Mouse (Mus musculus): ENCODE data around the gene Ccdc106.

Ccdc106 gene

DNA sequence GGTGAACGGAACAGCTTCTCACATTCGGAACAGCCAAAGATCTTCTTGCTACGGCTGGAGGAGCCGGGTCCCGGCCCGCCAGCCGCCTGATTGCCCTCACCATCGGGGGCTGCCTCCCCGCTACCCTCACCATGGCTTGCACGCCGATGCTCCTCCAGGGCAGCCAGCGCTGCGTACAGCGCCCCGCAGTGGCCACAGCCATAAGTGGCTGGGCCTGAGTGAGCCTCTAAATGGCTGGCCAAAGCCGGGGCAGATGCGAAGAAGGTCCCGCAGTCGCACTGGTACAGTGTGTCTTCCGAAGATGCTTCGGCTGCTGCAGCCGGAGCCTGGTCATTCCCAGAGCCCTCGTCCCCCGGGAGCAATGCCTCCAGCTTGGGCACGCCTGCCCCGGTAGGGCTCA lies 12.1 kb upstream of the Ccdc106 start:
- CTCF ChIA-PET, result interaction anchor here in 3 of 4 experiments (0.6 to 3.8 kb wide), 12 partner anchors 8 to 484 kb away, joined by 3 to 22 read pairs (median 4); partner anchors contain the start of genes Sbk2 (in 1 of the 3), Tnni3 (in 1 of the 3) and Zfp580 (in 1 of the 3)
- POLR2A ChIA-PET, result interaction anchor here (0.7 to 16.6 kb wide), 18 partner anchors 10 to 255 kb away, joined by 3 to 280 read pairs (median 6); partner anchors contain the start of genes Rpl28 (in 2 of the 4), U2af2 (in 2 of the 4), Zfp579 (in 2 of the 4) and 4632433K11Rik (in 1 of the 4)

- ChIA-PET POLR2A (interaction anchor here in 3 of 4 experiments (0.5 to 16.6 kb wide), 83 partner anchors 8 to 1779 kb away, joined by 3 to 280 read pairs (median 7); partner anchors contain the start of genes Sbk2 (in 3 of the 3), U2af2 (in 3 of the 3), Ube2s (in 3 of the 3) and 4632433K11Rik (in 2 of the 3)), CTCF (interaction anchor here in 3 of 4 experiments (0.5 to 3.7 kb wide), 9 partner anchors 13 to 389 kb away, joined by 3 to 24 read pairs (median 3); partner anchors contain the start of gene Sbk2 (in 1 of the 3))
These were observed 7.5 kb upstream of the Ccdc106 start for GRCm38 (mm10) chr7:5012681-5013513.

DNA sequence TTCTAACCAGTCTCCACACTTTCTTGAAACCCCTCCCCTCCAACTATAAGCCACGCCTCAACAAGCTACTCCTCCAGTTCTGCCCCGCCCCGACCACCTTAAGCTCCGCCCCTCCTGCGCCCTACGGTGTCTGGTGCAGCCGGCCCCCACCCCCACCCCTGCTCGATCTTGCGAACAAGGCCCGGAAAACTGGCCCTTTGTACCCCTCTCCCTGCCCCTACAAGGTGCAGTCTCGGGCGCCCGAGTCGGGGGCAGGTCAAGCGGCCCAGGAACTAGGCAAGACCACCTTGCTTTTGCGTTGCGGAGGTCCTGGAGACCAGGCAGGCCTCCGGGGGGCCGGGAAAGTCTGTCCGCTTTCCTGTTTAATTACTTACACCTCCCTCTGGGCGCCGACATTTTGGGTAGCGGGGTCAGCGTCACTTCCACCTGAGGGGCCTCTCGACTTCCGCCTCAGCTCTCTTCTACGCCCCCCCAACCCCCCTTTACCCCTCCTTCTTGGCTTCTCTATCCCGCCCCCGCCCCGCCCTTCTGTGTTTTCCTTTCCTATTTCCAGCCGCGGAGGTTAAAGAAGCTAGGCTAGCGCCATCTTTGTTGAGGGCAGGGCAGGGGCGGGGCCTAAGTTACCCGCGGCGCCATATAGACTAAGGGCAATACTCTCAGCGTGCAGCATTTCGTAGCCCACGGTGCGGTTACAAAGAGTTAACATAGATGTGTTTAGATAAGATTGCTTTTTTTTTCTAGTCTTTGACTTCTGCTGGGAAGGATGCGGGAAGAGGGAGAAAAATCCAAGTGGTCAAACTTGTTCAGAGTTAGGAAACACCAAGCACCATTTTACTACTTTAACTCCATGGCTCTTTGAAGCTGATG lies 5.9 kb upstream of the Ccdc106 start, which contains the start of the genes Zfp524 and Fiz1:
Gene Zfp524, plus strand, starts transcription at position 165 of the 867 bp plus-strand sequence.
Gene Fiz1, minus strand, starts transcription at position 447 of the 867 bp plus-strand sequence.
- ChIA-PET POLR2A (interaction anchor here (0.6 to 16.6 kb wide), 161 partner anchors 8 to 1821 kb away, joined by 3 to 280 read pairs (median 5); partner anchors contain the start of genes U2af2 (in 4 of the 4), Zfp580 (in 4 of the 4), Rpl28 (in 3 of the 4) and Sbk2 (in 3 of the 4)), CTCF (interaction anchor here (0.6 to 3.7 kb wide), 24 partner anchors 8 to 1713 kb away, joined by 3 to 24 read pairs (median 3); partner anchors contain the start of genes Rasl2-9 (in 1 of the 4), Sbk2 (in 1 of the 4) and Zfp784 (in 1 of the 4))

DNA sequence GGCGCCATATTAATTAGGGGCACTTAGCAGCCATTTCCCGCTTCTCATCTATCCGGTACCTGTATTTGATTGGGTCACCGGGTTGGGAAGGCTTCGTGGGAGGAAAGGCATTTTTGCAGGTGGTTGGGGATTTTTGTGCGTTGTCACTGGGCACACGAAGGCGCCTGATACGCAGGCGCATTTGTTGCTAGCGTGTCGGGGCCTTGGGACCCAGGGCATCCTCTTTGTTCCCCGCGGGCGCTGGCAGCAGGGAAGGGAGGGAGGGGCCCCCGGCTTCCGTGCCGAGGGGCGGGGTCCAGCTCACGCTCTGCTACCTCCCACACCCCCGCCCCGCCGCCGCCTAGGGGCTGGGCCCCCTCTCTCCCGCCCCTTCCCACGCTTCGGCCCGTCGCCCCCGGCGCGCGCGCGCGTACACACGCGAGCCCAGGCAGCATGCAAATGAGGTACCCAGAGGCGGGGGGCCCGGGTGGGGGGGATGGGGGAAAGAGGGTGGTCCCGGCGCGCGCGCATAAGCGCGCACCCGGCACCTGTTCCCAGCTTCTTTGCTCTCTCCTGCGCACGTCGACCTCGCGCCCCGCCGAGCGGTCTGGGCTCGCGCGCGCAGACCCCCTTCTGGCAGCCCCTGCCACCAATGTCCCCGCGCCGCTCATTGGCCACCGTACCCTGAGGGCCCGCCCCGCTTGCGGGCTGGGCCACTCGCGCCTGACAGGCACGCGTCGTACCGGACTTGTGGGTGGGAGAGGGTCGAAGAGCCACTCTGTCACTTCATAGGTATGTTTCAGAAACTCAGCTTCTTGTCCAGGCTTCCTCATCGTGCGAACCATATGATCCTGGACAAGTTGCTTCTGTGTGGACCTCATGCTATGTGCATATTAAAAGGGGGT lies 5.0 kb upstream of the Ccdc106 start, which contains the start of gene Gm44973:
Gene Gm44973, plus strand, starts transcription at position 379 of the 884 bp plus-strand sequence.
- ChIA-PET POLR2A (interaction anchor here (0.6 to 16.6 kb wide), 119 partner anchors 7 to 1821 kb away, joined by 3 to 280 read pairs (median 6); partner anchors contain the start of genes U2af2 (in 4 of the 4), Zfp580 (in 4 of the 4), Hspbp1 (in 3 of the 4) and Rpl28 (in 3 of the 4)), CTCF (interaction anchor here (0.5 to 3.7 kb wide), 18 partner anchors 7 to 1712 kb away, joined by 3 to 24 read pairs (median 4); partner anchors contain the start of genes Rasl2-9 (in 1 of the 4), Sbk2 (in 1 of the 4) and Zfp784 (in 1 of the 4))

DNA sequence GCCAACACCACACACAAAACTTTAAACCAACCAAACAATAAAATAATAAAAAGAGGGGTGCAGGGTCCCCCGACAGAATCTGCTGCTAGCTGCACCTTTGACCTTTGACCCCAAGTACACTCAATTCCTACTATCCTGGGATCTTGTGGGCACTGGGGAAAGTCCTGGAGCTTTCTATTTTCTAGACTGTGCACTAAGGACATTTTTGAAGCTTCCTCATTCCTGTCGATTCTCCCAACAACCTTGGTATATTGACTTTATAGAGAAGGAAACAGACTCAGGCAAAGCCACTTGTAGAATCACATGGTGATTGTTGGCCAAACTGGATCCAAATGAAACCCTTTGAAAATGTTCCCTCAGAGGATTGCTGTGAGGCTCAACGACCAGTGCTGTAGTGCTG lies 4.3 kb upstream of the Ccdc106 start:
- ChIA-PET CTCF (interaction anchor here in 1 of 4 experiments (1.4 to 3.7 kb wide), 3 partner anchors 15 to 45 kb away, joined by 4 to 24 read pairs (median 6); no protein-coding TSS in a partner anchor), POLR2A (interaction anchor here in 3 of 4 experiments (0.6 to 16.6 kb wide), 47 partner anchors 11 to 1725 kb away, joined by 3 to 280 read pairs (median 13); partner anchors contain the start of genes U2af2 (in 3 of the 3), Ube2s (in 3 of the 3), Zfp580 (in 3 of the 3) and Hspbp1 (in 2 of the 3))

DNA sequence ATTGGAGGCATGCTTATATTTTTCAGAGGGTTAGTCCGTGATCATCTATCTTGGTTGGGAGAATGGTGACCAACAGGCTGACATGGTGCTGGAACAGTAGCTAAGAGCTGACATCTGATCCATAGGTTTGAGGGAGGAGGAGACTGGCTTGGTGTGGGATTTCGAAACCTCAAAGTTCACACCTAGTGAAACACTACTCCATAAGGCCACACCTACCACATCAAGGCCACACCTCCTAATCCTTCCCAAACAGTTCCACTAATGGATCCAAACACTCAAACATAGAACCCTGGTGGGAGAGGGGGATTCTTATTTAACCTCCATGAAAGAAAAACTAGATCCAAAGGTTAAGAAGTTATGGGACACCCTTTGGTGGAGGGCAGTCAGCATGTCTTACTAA lies 3.4 kb upstream of the Ccdc106 start:
- ChIA-PET POLR2A (interaction anchor here in 3 of 4 experiments (0.7 to 16.6 kb wide), 25 partner anchors 11 to 332 kb away, joined by 3 to 280 read pairs (median 13); partner anchors contain the start of genes U2af2 (in 3 of the 3), Zfp784 (in 2 of the 3), 4632433K11Rik (in 1 of the 3) and Cox6b2 (in 1 of the 3)), CTCF (interaction anchor here in 1 of 4 experiments (1.4 to 2.1 kb wide), 5 partner anchors 14 to 45 kb away, joined by 4 to 6 read pairs (median 4); partner anchors contain the start of gene U2af2)

DNA sequence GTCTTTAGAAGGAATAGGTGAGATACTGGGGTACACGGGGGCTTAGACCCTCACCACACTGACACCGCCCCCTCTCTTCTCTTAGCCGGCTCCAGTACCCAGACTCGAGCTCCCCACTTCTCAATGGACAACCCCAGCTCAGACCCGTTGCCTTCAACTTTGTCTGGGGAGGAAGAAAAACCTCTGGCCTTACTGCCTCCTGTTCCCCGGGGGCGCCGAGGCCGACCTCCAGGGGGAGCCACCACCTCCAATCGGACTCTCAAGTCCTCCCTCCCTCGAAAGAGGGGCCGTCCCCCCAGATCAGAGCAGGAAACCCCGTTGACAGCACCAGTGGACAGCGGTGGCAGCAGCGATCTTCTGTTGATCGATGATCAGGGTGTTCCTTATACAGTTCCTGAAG lies 3.0 kb upstream of the Ccdc106 start:
- ChIA-PET POLR2A (interaction anchor here in 3 of 4 experiments (0.7 to 16.6 kb wide), 18 partner anchors 8 to 1241 kb away, joined by 3 to 280 read pairs (median 52); partner anchors contain the start of genes U2af2 (in 2 of the 3), 4632433K11Rik (in 1 of the 3), Cox6b2 (in 1 of the 3) and Sbk2 (in 1 of the 3)), CTCF (interaction anchor here in 1 of 4 experiments (1.0 to 1.5 kb wide), 5 partner anchors 17 to 44 kb away, joined by 3 to 4 read pairs (median 4); partner anchors contain the start of gene U2af2)

DNA sequence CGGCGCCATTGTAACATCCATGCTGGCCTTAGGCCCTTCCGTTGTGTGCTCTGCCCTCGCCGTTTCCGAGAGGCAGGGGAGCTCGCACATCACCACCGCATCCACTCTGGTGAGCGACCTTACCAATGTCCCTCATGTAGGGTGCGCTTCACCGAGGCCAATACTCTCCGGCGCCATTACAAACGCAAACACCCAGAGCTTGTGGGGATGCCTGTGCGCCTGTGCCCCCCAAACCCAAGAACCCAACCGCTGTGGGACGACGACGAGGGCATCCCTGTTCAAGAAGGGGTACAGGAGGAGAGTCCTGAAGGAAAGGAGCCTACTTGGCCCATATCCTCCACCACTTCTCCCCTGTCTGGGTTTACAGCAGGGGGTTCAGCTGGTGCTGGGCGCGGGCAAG lies 2.4 kb upstream of the Ccdc106 start:
- CTCF ChIA-PET, result interaction anchor here in 1 of 4 experiments (0.6 to 1.5 kb wide), 6 partner anchors 17 to 301 kb away, joined by 3 to 4 read pairs (median 4); partner anchors contain the start of gene U2af2

DNA sequence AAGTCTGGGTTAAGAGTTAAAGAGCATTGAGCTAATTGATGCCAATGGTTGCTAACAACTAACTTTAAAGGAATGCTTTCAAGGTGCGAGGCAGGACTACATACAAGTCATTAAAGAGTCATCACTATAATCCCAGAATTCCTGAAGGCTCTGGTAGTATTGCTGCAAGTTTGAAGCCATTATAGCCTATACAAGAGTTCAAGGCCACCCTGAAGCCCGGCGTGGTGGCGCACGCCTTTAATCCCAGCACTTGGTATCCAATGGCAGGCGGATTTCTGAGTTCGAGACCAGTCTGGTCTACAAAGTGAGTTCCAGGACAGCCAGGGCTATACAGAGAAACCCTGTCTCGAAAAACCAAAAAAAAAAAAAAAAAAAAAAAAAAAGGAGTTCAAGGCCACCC lies 777 bp upstream of the Ccdc106 start:
- ChIA-PET POLR2A (interaction anchor here (0.6 to 16.6 kb wide), 38 partner anchors 8 to 1221 kb away, joined by 3 to 280 read pairs (median 5); partner anchors contain the start of genes Ube2s (in 3 of the 4), Zfp580 (in 3 of the 4), U2af2 (in 2 of the 4) and Zfp784 (in 2 of the 4)), CTCF (interaction anchor here in 1 of 4 experiments (0.7 to 3.1 kb wide), 3 partner anchors 9 to 56 kb away, joined by 3 to 12 read pairs (median 3); partner anchors contain the start of gene Sbk2)

More for the DNA sequence above, 2.4 kb upstream of the Ccdc106 start:
- POLR2A ChIA-PET, result interaction anchor here in 3 of 4 experiments (0.7 to 16.6 kb wide), 18 partner anchors 9 to 1241 kb away, joined by 3 to 280 read pairs (median 56); partner anchors contain the start of genes U2af2 (in 2 of the 3), Zfp784 (in 2 of the 3), 4632433K11Rik (in 1 of the 3) and Ppp1r12c (in 1 of the 3)

- ChIA-PET CTCF (interaction anchor here in 1 of 4 experiments (3.1 kb wide), 1 partner anchor 40 kb away, joined by 12 read pairs; no protein-coding TSS in a partner anchor), POLR2A (interaction anchor here in 3 of 4 experiments (0.6 to 16.6 kb wide), 28 partner anchors 5 to 575 kb away, joined by 3 to 280 read pairs (median 6); partner anchors contain the start of genes U2af2 (in 2 of the 3), Ube2s (in 2 of the 3), Zfp784 (in 2 of the 3) and 4632433K11Rik (in 1 of the 3))
These were observed 332 bp downstream of the Ccdc106 start for GRCm38 (mm10) chr7:5020685-5021084.

DNA sequence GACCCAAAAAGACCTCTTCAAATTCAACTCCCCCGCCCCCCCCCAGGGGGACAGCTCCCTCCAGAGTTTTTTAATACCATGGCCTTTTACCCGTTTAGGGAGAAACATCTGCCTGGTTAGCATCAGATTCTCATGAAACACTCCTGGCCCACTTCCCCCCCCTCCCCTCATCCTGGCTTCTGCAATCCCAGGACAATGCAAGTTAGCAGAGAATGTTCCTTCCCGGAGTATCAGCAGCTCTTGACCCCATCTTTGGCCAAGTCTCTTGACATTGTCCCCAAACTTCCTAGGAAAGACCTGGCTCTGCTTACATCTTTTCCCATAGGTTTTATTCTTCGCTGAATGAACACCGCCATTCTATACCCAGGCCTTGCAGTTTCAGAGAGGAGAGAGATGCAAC lies 844 bp downstream of the Ccdc106 start:
- ChIA-PET POLR2A (interaction anchor here in 3 of 4 experiments (0.6 to 16.6 kb wide), 23 partner anchors 6 to 576 kb away, joined by 3 to 280 read pairs (median 6); partner anchors contain the start of genes U2af2 (in 2 of the 3), Zfp784 (in 2 of the 3), 4632433K11Rik (in 1 of the 3) and Ccdc106 (in 1 of the 3)), CTCF (interaction anchor here in 1 of 4 experiments (0.6 to 3.1 kb wide), 2 partner anchors 11 to 40 kb away, joined by 4 to 12 read pairs; no protein-coding TSS in a partner anchor)

DNA sequence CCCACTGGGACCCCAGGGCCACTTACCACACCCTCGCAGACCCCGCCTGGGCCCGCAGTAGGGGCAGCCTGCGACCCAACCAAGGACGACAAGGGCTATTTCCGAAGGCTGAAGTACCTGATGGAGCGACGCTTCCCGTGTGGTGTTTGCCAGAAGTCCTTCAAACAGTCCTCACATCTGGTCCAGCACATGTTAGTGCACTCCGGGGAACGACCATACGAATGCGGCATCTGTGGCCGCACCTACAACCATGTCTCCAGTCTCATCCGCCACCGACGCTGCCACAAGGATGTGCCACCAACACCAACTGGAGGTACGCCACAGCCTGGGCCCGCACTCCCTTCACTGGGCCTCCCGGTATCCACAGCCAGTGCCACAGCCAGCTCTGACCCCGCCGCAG lies 9.2 kb downstream of the Ccdc106 start:
- ChIA-PET POLR2A (interaction anchor here in 3 of 4 experiments (0.5 to 14.4 kb wide), 16 partner anchors 8 to 337 kb away, joined by 3 to 280 read pairs (median 9); partner anchors contain the start of genes Fiz1 (in 3 of the 3), Gm44973 (in 3 of the 3), Zfp524 (in 3 of the 3) and Ccdc106 (in 2 of the 3)), CTCF (interaction anchor here in 2 of 4 experiments (0.6 to 1.8 kb wide), 2 partner anchors 18 to 48 kb away, joined by 4 to 5 read pairs; no protein-coding TSS in a partner anchor)

DNA sequence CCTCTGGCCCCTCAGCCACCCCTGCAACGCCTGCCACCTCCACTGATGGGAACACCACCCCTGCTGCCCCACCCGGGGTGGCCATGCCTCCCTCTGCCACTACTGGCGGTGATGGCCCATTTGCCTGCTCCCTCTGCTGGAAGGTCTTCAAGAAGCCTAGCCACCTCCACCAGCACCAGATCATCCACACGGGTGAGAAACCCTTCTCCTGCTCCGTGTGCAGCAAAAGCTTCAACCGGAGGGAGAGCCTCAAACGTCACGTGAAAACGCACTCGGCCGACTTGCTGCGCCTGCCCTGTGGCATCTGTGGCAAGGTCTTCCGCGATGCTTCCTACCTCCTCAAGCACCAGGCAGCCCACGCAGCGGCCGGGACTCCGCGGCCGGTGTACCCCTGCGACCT lies 9.6 kb downstream of the Ccdc106 start:
- ChIA-PET CTCF (interaction anchor here in 3 of 4 experiments (0.5 to 1.8 kb wide), 3 partner anchors 17 to 48 kb away, joined by 3 to 5 read pairs (median 4); no protein-coding TSS in a partner anchor), POLR2A (interaction anchor here in 3 of 4 experiments (0.6 to 14.4 kb wide), 18 partner anchors 8 to 337 kb away, joined by 3 to 280 read pairs (median 8); partner anchors contain the start of genes Fiz1 (in 3 of the 3), Gm44973 (in 3 of the 3), Zfp524 (in 3 of the 3) and Ccdc106 (in 2 of the 3))

Data from embryonic stem cell, embryonic (primary cell).